Mouse (Mus musculus): ENCODE measurements at regions not wholly inside any gene's neighbourhood (a gene's known extent, or its start where the extent isn't known, plus 50 kb on each side); places are given as distances from the start of the nearest gene placed in this dataset.

GRCm38 (mm10) chr10:56453578-56454069, 76.5 kb downstream of the Gja1 start:
- 0 out of 2 replicates have a peak, but pooled peaks have one; percentile 36 for ATAC-seq (ENCODE audit: insufficient number of reproducible peaks, low FRiP score, low TSS enrichment)

DNA sequence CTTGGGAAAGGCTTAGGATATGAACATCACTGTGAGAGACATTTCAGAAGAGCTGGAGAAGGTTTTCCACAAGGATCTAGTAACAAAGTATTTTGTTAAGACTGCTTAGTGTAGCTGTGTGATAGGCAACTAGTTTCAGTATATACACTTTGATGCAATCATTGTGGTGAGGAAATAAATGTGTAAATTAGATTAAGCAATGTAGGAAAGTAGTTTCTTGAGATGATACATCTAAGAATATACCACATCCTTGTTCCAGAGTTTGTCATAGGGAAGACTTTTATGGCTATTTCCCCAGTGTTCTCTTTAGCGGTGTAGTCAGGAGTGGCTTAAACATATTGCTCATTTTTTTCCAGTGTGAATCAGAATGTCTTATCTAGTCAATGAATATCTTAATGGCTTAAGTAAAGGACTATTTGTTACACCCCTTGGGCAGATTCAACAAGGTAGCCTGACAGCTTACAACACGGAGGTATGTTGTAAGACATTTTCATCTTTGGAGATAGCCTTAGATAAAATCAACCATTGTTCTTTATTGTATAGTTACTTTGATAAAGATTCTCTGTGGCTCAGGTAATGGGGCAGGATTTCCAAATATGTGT, 78.8 kb downstream of the Gja1 start:
- ATAC-seq (ENCODE audit: insufficient number of reproducible peaks, low FRiP score, low TSS enrichment) = no peak

DNA sequence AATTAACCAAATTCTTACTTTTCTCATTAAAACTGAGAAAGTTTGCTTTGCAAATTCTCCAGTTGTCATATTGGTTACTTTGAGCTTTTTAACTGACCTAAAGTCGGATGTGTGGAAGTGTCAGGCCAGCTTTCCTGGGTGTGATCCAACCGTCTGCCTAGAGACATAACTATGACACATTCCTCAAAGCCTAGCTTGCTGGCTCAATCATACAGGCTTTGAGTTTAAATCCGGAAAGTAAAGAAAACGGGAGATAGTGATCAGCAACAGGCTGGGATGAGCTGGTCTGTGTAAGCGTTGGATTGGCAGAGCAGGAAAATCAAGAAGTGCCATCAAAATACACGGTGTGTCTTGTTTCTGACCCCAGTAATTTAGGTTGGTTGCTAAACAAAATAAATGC, 91.4 kb downstream of the Gja1 start:
- no peak for ATAC-seq (ENCODE audit: insufficient number of reproducible peaks, low FRiP score, low TSS enrichment)

- no peak for ATAC-seq (ENCODE audit: insufficient number of reproducible peaks, low FRiP score, low TSS enrichment)
Observed at GRCm38 (mm10) chr10:56468993-56469712, 92.0 kb downstream of the Gja1 start.

DNA sequence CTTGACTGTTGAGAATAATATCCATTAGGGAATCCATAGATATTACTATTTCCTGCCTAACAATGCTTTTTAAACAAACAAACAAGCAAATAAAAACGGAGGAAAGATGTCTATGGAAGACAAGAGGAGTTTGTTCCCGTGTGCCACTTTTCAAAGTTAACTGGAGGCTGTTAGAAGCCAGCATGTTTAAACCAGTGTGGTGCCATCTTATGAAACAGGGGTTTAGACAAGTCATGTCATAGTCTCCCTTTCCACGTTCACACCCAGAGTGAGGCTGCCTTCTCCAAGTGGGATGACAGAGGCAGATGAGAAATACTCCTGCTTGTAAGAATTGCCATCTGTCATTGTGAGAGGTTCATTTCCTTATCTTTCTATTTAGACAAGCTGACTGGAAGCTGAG, 92.8 kb downstream of the Gja1 start:
- ATAC-seq (ENCODE audit: insufficient number of reproducible peaks, low FRiP score, low TSS enrichment) = no peak

DNA sequence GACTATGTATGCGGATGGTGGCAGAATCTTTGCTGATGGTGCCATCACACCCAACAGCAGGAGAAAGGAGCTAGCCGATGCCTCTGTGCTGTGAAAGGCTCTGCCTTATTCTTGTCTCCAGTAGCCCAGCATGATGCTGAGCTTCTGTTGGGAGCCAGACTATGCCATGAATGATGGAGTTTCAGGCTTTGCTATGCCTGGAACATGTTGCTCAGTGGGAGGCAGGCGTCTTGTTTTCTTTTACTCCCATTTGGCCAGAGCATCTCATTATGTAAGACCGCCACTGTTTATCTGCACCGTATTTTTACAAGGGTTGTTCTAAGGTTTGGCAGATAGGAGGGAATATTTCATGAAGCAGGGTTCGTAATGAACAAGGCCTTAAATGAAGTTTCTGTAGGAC, 97.8 kb downstream of the Gja1 start:
- ATAC-seq (ENCODE audit: insufficient number of reproducible peaks, low FRiP score, low TSS enrichment) = no peak

- ATAC-seq (ENCODE audit: insufficient number of reproducible peaks, low FRiP score, low TSS enrichment) = no peak
Observed at GRCm38 (mm10) chr10:56482156-56482716, 105.1 kb downstream of the Gja1 start.

GRCm38 (mm10) chr10:56484931-56485330, 107.8 kb downstream of the Gja1 start:
- ATAC-seq (ENCODE audit: insufficient number of reproducible peaks, low FRiP score, low TSS enrichment) = no peak

- ATAC-seq (ENCODE audit: insufficient number of reproducible peaks, low FRiP score, low TSS enrichment) = no peak
Observed at GRCm38 (mm10) chr10:56485746-56486145, 108.6 kb downstream of the Gja1 start.

DNA sequence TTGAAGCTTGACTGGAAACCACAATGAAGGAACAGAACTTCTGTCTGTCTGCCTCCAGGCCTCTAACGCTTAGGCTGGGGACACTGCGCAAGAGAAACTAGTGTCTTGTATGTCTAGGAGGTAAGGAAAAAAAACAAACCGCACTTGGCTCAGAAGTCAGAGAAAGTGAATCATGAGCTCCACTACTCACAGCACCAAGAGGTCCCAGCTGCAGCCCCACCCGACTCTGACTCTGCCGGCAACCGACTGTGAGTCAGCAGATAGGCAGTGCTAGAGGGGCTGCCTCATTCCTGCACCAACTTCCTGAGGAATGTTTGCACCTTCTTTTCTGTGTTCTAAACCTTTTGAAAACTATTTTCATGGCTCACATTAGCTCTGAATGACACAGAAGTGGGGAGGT, 109.5 kb downstream of the Gja1 start:
- no peak for ATAC-seq (ENCODE audit: insufficient number of reproducible peaks, low FRiP score, low TSS enrichment)

GRCm38 (mm10) chr10:56493461-56493860, 116.3 kb downstream of the Gja1 start:
- no peak for ATAC-seq (ENCODE audit: insufficient number of reproducible peaks, low FRiP score, low TSS enrichment)

DNA sequence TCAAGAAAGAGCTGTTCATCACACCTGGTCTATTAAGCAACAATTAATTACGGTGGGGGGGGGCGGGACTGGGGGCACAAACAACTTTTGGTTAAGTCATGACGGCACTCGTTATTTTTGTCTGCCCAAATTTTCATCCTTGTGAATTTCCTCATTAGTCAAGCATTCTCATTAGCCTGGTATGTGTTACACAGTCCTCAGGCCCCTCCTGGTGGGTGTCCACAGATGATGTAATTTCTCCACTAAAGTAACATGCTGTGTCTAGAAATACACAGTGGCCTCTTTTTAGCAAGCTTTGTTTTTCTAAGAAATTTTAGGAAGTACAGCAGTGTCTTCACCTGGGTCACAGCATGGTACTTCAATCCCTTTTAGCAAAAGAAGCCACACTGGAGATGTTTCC, 118.2 kb downstream of the Gja1 start:
- no peak for ATAC-seq (ENCODE audit: insufficient number of reproducible peaks, low FRiP score, low TSS enrichment)

DNA sequence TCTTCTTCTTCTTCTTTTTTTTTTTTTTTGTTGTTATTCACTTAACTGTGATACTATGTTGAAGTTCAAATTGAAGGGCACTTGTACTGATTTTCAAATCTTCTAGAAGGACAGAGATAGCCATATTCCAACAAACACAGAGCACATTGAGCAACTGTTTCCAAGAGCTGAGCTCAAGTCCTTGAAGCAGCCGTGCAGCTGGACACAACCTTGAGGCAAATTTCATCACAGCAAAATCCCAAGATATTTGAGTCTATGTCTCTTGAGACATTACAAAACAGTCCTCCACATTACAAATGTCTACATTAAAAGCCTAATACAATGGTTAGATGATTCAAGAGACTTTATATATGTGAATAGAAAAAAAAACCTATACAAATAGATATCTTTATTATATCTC, 141.9 kb downstream of the Gja1 start:
- ATAC-seq (ENCODE audit: insufficient number of reproducible peaks, low FRiP score, low TSS enrichment) = no peak

DNA sequence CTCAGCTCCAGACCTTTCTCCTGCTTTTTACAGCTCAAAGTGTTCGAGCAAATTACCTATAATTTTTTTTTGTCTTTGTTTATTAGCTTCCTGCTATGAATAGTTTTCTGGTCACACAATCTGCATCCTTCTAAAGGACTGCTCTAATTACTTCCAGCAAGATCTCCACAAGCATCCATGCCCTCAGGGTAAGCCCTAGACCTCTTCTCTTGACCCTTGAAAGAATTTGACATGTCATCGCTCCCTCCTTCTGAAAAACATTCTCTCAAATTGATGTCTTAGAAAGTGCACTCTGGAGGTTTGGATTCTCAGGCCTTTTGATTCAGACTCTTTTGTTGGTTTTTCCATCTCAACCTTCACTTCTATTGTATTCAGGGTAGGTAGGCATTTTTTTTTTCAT, 148.7 kb downstream of the Gja1 start:
- no peak for ATAC-seq (ENCODE audit: insufficient number of reproducible peaks, low FRiP score, low TSS enrichment)

DNA sequence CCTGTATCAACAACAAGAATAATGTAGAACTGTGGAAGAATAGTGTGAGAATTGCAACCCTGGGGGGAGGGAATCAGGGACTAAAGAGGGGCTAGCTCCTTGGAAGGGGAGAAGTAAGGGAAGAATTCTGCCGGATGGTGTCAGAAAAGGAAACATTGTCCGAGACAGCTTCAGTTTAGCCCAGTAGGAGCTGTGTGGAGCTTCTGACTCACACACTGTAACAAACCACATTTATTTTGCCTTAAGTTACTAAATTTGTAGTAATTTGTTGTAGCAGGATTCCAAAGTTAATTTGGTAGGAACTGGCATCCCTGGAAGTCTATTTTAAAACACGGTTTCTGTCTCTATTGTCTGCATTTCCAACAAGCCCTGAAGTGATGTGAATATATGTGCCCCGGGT, 160.0 kb downstream of the Gja1 start:
- ATAC-seq (ENCODE audit: insufficient number of reproducible peaks, low FRiP score, low TSS enrichment) = no peak

DNA sequence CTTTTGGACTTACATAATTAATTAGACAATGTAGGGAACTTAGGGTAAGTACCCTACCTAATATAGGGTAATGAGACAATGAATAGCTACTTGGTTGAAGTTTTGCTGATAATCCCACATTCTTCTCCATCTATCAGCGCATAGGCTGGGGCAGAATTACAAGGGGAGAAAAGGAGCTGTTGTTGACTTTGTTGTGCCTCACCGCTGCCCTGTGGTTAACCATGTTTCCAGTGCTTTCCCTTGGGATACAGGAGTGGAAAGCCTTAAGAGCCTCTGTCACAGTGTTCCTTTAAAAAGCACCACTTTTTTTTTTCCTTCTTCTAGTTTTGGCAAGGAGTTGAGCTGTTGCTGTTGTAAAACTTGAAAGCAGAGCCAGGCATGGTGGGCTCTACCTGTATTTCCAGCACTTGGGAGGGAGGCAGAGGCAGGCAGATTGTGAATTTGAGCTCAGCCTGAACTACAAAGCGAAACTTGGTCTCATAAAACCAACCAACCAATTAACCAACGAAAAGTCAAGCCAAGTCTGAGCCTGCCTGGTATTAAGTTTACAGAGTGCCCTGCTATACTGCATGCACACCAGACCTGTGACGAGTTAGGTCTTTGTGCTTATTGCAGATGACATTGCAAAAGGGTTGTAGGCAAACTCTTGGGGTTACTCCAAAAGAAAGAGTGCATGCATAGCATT, 162.8 kb downstream of the Gja1 start:
- ATAC-seq (ENCODE audit: insufficient number of reproducible peaks, low FRiP score, low TSS enrichment) = no peak

DNA sequence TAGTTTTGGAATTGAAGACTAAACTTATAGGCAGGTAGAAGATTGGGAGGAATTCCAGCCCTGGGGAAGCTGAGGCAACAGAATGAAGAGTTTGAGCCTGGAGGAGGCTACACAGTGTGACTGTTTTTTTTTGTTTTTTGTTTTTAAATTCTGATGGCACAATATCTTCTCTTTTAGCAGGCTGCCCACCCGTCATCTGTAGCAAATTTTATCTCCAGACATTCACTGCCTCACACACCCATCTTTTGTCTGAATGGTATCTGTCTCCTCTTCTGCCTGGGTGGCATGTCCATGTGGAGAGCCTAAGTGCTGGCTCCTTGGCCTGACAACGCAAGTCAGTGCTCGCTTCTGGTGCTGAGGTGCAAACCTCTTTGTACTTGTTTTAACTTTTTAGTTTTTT, 165.0 kb downstream of the Gja1 start:
- no peak for ATAC-seq (ENCODE audit: insufficient number of reproducible peaks, low FRiP score, low TSS enrichment)

DNA sequence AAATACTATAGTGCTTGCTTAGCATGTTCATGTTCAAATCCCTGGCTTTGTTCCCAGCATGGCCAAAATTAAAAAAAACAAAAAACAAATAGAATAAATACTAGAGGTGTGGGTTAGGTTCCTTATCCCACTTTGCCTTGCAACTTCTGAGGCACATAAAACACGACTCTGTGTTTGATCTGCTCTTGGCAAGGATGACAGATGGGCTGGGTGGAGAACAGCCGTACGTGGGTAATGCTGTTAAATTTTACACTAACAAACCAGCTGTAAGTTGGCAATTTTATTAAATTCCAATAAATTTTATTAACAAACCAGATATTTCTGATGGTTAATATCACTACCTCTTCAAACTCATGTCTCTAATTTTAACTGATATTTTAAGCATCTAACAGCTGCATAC, 168.9 kb downstream of the Gja1 start:
- ATAC-seq (ENCODE audit: insufficient number of reproducible peaks, low FRiP score, low TSS enrichment) = no peak

DNA sequence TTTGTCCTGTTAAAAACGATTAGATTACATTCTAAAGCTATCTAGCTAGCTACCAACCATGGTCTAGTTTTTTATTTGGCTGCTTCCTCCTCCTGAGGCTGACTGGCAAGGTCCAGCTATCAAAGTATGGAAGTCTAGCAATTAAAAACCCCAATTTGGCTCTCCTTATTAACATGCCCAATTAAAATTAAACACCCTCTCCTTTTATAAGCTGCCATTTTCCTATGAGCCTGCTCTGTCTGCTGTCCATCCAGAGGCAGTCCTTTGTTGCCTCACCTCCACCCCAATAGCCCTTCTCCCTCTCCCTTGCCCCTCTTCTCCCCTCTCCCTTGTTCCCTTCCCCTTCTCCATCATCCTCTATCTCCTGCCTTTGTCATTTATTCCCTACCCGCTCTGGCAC, 169.7 kb downstream of the Gja1 start:
- no peak for ATAC-seq (ENCODE audit: insufficient number of reproducible peaks, low FRiP score, low TSS enrichment)

GRCm38 (mm10) chr10:56547825-56548224, 170.7 kb downstream of the Gja1 start:
- no peak for ATAC-seq (ENCODE audit: insufficient number of reproducible peaks, low FRiP score, low TSS enrichment)

DNA sequence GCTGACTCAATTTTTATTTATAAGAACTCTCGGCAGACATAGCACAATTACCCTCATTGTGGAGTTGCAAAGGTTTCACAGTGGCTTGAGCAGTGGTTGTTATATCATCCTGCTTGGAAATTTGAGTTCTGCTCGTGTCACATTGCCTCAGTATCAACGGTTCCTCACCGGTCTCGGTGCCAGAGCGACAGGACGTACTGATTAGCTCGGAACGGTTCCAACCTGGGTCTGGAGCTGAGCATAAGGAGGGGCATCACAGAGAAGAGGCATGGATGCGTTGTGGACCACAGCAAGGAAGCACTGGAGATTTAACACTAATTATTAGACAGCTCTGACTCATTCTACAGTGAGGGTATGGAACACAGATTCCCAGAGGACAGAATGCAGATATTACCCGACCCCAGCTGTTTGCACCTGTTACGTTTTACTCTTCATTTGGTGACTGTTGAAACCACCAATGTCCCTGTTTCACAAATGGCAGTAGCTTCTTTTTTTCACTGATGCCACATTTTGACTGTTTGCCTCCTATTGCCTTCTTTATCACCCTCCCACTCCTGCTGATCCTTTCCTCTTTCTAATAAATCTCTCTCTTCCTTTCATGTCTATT, 189.8 kb downstream of the Gja1 start:
- ATAC-seq (ENCODE audit: insufficient number of reproducible peaks, low FRiP score, low TSS enrichment) = no peak
